Mouse (Mus musculus) heart, embryonic 12.5 days (tissue): Measurements from ENCODE around the gene Kcnj11. TPM values are rescaled to one million over a fixed set of nuclear protein-coding genes. Genes with fewer than 3 reads are reported as not detected.
A peak's percentile ranks its signal among the peaks of the same experiment; 100 is the strongest.

ENCODE experiments used
- ATAC-seq: fragments of 200-750 bp; cut with Nextera tagmentation; 2 replicates; pipeline ENCODE4 v1.8.0; 2017; ENCODE audit warnings: moderate TSS enrichment, moderate library complexity; ENCODE audit not compliant: insufficient number of reproducible peaks, low FRiP score
- H3K27ac ChIP-seq: fragments of 300-500 bp; sonication (generic); 2 replicates; pipeline ENCODE4 v1.5.1; 2016; ENCODE audit warnings: mild to moderate bottlenecking, moderate library complexity; ENCODE audit not compliant: poor library complexity, severe bottlenecking
- H3K27me3 ChIP-seq: fragments of 300-500 bp; sonication (generic); replicated peaks from 2 replicates; pipeline ENCODE4 v1.6.1; 2016; ENCODE audit warnings: mild to moderate bottlenecking, moderate library complexity
- H3K36me3 ChIP-seq: fragments of 300-500 bp; sonication (generic); 2 replicates; pipeline ENCODE4 v1.6.1; 2016; ENCODE audit warnings: mild to moderate bottlenecking, moderate library complexity
- H3K4me1 ChIP-seq: fragments of 300-500 bp; sonication (generic); replicated peaks from 2 replicates; pipeline ENCODE4 v1.6.1; 2016; ENCODE audit warnings: mild to moderate bottlenecking
- H3K4me2 ChIP-seq: fragments of 300-500 bp; sonication (generic); 2 replicates; pipeline ENCODE4 v1.6.1; 2016; ENCODE audit warnings: mild to moderate bottlenecking, moderate library complexity
- H3K4me3 ChIP-seq: fragments of 300-500 bp; sonication (generic); 2 replicates; pipeline ENCODE4 v1.5.1; 2016; ENCODE audit warnings: mild to moderate bottlenecking
- H3K9ac ChIP-seq: fragments of 300-500 bp; sonication (generic); 2 replicates; pipeline ENCODE4 v1.6.1; 2016; ENCODE audit warnings: mild to moderate bottlenecking, moderate library complexity
- H3K9me3 ChIP-seq: fragments of 300-500 bp; sonication (generic); replicated peaks from 2 replicates; pipeline ENCODE4 v1.6.1; 2016; ENCODE audit warnings: mild to moderate bottlenecking, moderate library complexity
- WGBS: fragments of 180-500 bp; shearing (Covaris S2); methylation state at CpG from one replicate; pipeline ENCODE4 v1.1.7; 2016; 5-methylcytosine and 5-hydroxymethylcytosine counted together
- polyA plus RNA-seq: library from polyadenylated mRNA; unstranded; fragments of >200 nt; fragmentation: Nextera tagmentation; extraction: Ambion mirVana; gene quantifications from 2 replicates; pipeline ENCODE4 v1.2.1, GENCODE M21; 2016

Gene Kcnj11
- polyA plus RNA-seq, 1 experiment from 2014 or later, result 6.3 TPM

- H3K4me3 ChIP-seq, result no peak overlapping the region
- ATAC-seq, result peak; percentile 56
- H3K27me3 ChIP-seq, result no peaks in the 10 kb centered on the region
- no peak overlapping the region for H3K27ac ChIP-seq
- no peak overlapping the region for H3K4me2 ChIP-seq
- no peaks in the 10 kb centered on the region for H3K9me3 ChIP-seq
- WGBS, result 49% methylated on average over 16 of the region's 16 CpGs
- peaks cover 39% of the 10 kb centered on the region for H3K36me3 ChIP-seq
- no peak overlapping the region for H3K9ac ChIP-seq
- peaks cover 31% of the 10 kb centered on the region for H3K4me1 ChIP-seq
Observed at GRCm38 (mm10) chr7:46084839-46085513, 15.6 kb downstream of the Kcnj11 start.

- Histone ChIP-seq H3K27ac (no peak overlapping the region), H3K27me3 (no peaks in the 10 kb centered on the region), H3K36me3 (peaks cover 48% of the 10 kb centered on the region), H3K4me1 (peaks cover 31% of the 10 kb centered on the region), H3K9me3 (no peaks in the 10 kb centered on the region), H3K9ac (no peak overlapping the region), H3K4me2 (no peak overlapping the region), H3K4me3 (no peak overlapping the region)
- WGBS, result 77% methylated on average over 10 of the region's 10 CpGs
- 0 out of 2 replicates have a peak, but pooled peaks have one; percentile 31 for ATAC-seq
Observed at GRCm38 (mm10) chr7:46084024-46084423, 16.5 kb downstream of the Kcnj11 start.

- no peak overlapping the region for H3K27ac ChIP-seq
- no peaks in the 10 kb centered on the region for H3K27me3 ChIP-seq
- ATAC-seq, result no peak
- H3K9me3 ChIP-seq, result no peaks in the 10 kb centered on the region
- no peak overlapping the region for H3K4me2 ChIP-seq
- H3K9ac ChIP-seq, result no peak overlapping the region
- WGBS, result 88% methylated on average over 12 of the region's 12 CpGs
- H3K4me3 ChIP-seq, result no peak overlapping the region
- H3K4me1 ChIP-seq, result peaks cover 5% of the 10 kb centered on the region
- peaks cover 90% of the 10 kb centered on the region for H3K36me3 ChIP-seq
Observed at GRCm38 (mm10) chr7:46077675-46078074, 22.9 kb downstream of the Kcnj11 start.

- ATAC-seq, result 0 out of 2 replicates have a peak, but pooled peaks have one; percentile 31
- no peak overlapping the region for H3K9ac ChIP-seq
- H3K4me2 ChIP-seq, result no peak overlapping the region
- H3K27me3 ChIP-seq, result no peaks in the 10 kb centered on the region
- no peaks in the 10 kb centered on the region for H3K4me1 ChIP-seq
- WGBS, result 85% methylated on average over 7 of the region's 7 CpGs
- H3K27ac ChIP-seq, result no peak overlapping the region
- peaks cover 89% of the 10 kb centered on the region for H3K36me3 ChIP-seq
- no peaks in the 10 kb centered on the region for H3K9me3 ChIP-seq
- H3K4me3 ChIP-seq, result no peak overlapping the region
Observed at GRCm38 (mm10) chr7:46076844-46077243, 23.7 kb downstream of the Kcnj11 start.

GRCm38 (mm10) chr7:46068831-46069230, 31.7 kb downstream of the Kcnj11 start:
- H3K4me2 ChIP-seq, result no peak overlapping the region
- no peak overlapping the region for H3K4me3 ChIP-seq
- H3K4me1 ChIP-seq, result no peaks in the 10 kb centered on the region
- no peak overlapping the region for H3K27ac ChIP-seq
- H3K9ac ChIP-seq, result no peak overlapping the region
- no peak for ATAC-seq
- WGBS, result 90% methylated on average over 8 of the region's 8 CpGs
- no peaks in the 10 kb centered on the region for H3K27me3 ChIP-seq
- no peaks in the 10 kb centered on the region for H3K9me3 ChIP-seq
- H3K36me3 ChIP-seq, result peaks cover 95% of the 10 kb centered on the region

GRCm38 (mm10) chr7:46063296-46063695, 37.3 kb downstream of the Kcnj11 start:
- WGBS, result 95% methylated on average over 6 of the region's 6 CpGs
- Histone ChIP-seq H3K27ac (no peak overlapping the region), H3K27me3 (no peaks in the 10 kb centered on the region), H3K9ac (no peak overlapping the region), H3K4me3 (no peak overlapping the region), H3K4me1 (no peaks in the 10 kb centered on the region), H3K9me3 (no peaks in the 10 kb centered on the region), H3K4me2 (no peak overlapping the region), H3K36me3 (peaks cover 83% of the 10 kb centered on the region)
- ATAC-seq, result no peak

GRCm38 (mm10) chr7:46061614-46062013, 39.0 kb downstream of the Kcnj11 start:
- Histone ChIP-seq H3K36me3 (peaks cover 85% of the 10 kb centered on the region), H3K4me1 (no peaks in the 10 kb centered on the region), H3K9me3 (no peaks in the 10 kb centered on the region), H3K9ac (no peak overlapping the region), H3K27ac (no peak overlapping the region), H3K4me3 (no peak overlapping the region), H3K27me3 (no peaks in the 10 kb centered on the region), H3K4me2 (no peak overlapping the region)
- WGBS, result 95% methylated on average over 16 of the region's 16 CpGs
- no peak for ATAC-seq

- no peaks in the 10 kb centered on the region for H3K27me3 ChIP-seq
- no peak overlapping the region for H3K4me3 ChIP-seq
- 90% methylated on average over 8 of the region's 8 CpGs for WGBS
- H3K9ac ChIP-seq, result no peak overlapping the region
- H3K4me2 ChIP-seq, result no peak overlapping the region
- H3K36me3 ChIP-seq, result peaks cover 85% of the 10 kb centered on the region
- no peaks in the 10 kb centered on the region for H3K4me1 ChIP-seq
- no peak for ATAC-seq
- H3K27ac ChIP-seq, result no peak overlapping the region
- no peaks in the 10 kb centered on the region for H3K9me3 ChIP-seq
Observed at GRCm38 (mm10) chr7:46060688-46061087, 39.9 kb downstream of the Kcnj11 start.

GRCm38 (mm10) chr7:46058882-46059281, 41.7 kb downstream of the Kcnj11 start:
- no peak overlapping the region for H3K4me2 ChIP-seq
- no peaks in the 10 kb centered on the region for H3K4me1 ChIP-seq
- H3K9me3 ChIP-seq, result no peaks in the 10 kb centered on the region
- no peak overlapping the region for H3K27ac ChIP-seq
- H3K9ac ChIP-seq, result no peak overlapping the region
- H3K36me3 ChIP-seq, result peaks cover 87% of the 10 kb centered on the region
- 90% methylated on average over 11 of the region's 11 CpGs for WGBS
- H3K27me3 ChIP-seq, result no peaks in the 10 kb centered on the region
- no peak for ATAC-seq
- no peak overlapping the region for H3K4me3 ChIP-seq

- Histone ChIP-seq H3K4me3 (no peak overlapping the region), H3K9ac (no peak overlapping the region), H3K9me3 (no peaks in the 10 kb centered on the region), H3K4me1 (no peaks in the 10 kb centered on the region), H3K36me3 (peaks cover 83% of the 10 kb centered on the region), H3K4me2 (no peak overlapping the region), H3K27ac (no peak overlapping the region), H3K27me3 (no peaks in the 10 kb centered on the region)
- 89% methylated on average over 3 of the region's 3 CpGs for WGBS
- no peak for ATAC-seq
Observed at GRCm38 (mm10) chr7:46053566-46053965, 47.0 kb downstream of the Kcnj11 start.

GRCm38 (mm10) chr7:46052161-46052821, 48.3 kb downstream of the Kcnj11 start:
- ATAC-seq, result no peak
- H3K36me3 ChIP-seq, result peaks cover 82% of the 10 kb centered on the region
- no peaks in the 10 kb centered on the region for H3K4me1 ChIP-seq
- no peak overlapping the region for H3K27ac ChIP-seq
- H3K4me3 ChIP-seq, result no peak overlapping the region
- no peaks in the 10 kb centered on the region for H3K9me3 ChIP-seq
- 86% methylated on average over 4 of the region's 4 CpGs for WGBS
- no peak overlapping the region for H3K4me2 ChIP-seq
- H3K27me3 ChIP-seq, result no peaks in the 10 kb centered on the region
- no peak overlapping the region for H3K9ac ChIP-seq
